Mouse (Mus musculus): Measurements from ENCODE around the gene Car4.

Car4 gene

DNA sequence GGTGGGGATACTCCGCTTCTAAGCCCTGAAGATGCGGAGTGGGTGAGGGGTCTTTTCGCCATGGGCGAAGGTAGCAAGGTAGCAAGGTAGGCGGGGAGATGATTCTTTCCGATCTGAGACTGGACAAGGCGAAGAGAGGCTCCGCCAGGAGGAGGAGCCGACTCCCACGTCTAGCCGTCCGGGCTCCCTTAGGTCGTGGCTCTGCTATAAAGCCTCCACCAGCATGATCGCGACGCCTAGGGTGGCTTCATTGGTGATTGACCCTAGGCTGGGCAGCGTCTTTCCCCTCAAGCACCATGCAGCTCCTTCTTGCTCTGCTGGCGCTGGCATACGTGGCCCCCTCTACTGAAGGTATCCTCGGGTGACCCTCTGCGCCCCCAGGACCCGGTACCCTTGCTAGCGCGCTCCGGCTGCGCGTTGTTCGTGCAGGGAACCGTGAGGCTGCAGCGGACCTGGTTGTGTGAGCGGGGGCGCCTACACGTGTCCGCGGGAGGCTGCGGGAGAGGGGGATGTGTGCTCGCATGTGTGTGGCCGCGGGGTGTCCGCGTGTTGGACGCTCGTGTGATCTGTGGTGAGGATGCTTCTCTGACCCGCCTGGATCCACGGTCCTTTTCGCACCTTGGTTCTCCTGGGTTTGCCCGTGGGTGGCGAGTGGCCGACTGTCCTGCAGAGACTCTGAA is at the start of gene Car4:
Car4 (plus strand) TSS at position 196 of the 680 bp plus-strand sequence.
- DNase-seq (ENCODE audit: low read depth, low spot score), result no peak

- no peak for DNase-seq (ENCODE audit: low read depth, low spot score)
These were observed 49.1 kb upstream of the Car4 start for GRCm38 (mm10) chr11:84908480-84908879.

GRCm38 (mm10) chr11:84910411-84910810 is 47.2 kb upstream of the Car4 start:
- no peak for DNase-seq (ENCODE audit: low read depth, low spot score)

DNA sequence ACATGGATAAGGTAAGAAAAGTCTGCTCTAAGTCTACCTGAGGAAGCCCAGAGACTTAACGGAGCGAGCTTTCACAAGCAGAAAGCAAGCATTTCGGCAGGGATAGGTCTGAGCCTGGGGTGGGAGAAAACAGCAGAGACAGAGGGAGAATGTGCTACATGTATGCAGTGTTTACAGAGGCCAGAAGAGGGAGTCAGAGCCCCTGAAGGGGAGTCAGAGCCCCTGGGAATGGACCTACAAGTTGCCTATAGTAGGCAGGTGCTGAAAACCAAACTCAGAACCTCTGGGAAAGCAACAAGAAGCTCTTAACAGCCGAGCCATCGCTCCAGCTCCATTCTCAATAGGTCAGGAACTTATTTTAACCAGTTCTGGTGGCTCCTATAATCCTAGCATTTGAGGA is 42.9 kb upstream of the Car4 start:
- DNase-seq (ENCODE audit: low read depth, low spot score), result no peak

GRCm38 (mm10) chr11:84916053-84916702 is 41.4 kb upstream of the Car4 start, which contains the start of gene Znhit3:
Gene Znhit3 (minus strand): TSS chr11:84916366.
- peak; percentile 81 for DNase-seq (ENCODE audit: low read depth, low spot score)

GRCm38 (mm10) chr11:84916703-84917300 is 40.8 kb upstream of the Car4 start:
- no peak for DNase-seq (ENCODE audit: low read depth, low spot score)

GRCm38 (mm10) chr11:84918425-84918824 is 39.2 kb upstream of the Car4 start:
- DNase-seq (ENCODE audit: low read depth, low spot score), result peak; percentile 57

DNA sequence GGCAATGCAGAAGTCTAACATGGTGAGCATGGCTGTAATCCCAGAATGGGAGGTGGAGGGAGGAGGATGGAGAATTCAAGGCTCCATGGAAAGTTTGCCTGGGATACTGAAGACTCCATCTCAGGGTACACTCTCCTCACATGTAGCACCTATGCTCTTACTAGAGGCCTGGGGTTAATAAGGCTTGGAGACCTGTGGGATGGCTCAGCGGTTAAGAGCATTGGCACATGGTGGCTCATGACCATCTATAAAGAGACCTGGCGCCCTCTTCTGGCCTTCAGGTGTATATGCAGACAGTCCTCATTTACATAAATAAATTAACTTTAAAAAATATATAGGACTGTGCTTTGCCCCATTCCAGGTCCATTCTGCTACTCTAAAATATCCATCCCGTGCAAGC is 38.3 kb upstream of the Car4 start:
- no peak for DNase-seq (ENCODE audit: low read depth, low spot score)

DNA sequence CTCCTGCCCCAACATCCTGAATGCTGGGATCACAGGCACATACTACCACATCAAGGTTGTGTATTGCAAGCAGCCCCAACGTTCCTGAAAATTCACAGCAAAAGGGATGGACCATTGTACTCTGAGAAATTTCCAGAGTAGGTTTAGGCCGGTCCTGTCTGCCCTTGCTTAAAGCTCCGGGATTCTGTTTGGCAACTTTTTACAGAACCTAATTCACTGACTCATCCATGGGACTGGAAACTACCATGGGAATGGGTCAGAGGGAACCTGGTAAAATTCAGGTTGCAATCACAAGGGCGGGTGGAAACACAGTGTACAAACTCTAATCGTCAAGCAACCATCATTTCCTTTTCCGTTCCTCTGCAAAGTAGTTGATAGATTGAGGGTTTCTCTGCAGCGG is 37.6 kb upstream of the Car4 start:
- DNase-seq (ENCODE audit: low read depth, low spot score), result no peak

GRCm38 (mm10) chr11:84920981-84921380 is 36.6 kb upstream of the Car4 start:
- no peak for DNase-seq (ENCODE audit: low read depth, low spot score)

DNA sequence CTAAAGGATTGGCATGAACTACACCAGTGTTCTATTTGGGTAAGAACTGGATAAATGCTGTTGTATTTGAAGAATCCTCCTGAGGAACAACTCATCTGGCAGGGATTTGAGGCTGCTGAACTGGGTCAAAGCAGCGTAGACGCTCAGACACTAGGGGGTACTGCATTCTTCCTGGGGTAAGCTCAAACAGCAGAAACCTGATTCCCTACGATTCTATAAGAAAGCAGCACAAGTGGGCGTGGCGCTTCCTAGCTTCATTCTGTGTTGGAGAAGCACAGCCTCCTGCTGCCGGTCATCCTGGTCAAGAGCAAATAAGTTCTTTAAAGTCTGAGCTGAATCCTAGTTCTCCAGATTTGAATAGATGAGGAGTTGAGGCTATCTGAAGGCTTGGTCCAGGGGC is 25.3 kb upstream of the Car4 start:
- no peak for DNase-seq (ENCODE audit: low read depth, low spot score)

- DNase-seq (ENCODE audit: low read depth, low spot score), result no peak
These were observed 18.0 kb upstream of the Car4 start for GRCm38 (mm10) chr11:84939508-84940053.

GRCm38 (mm10) chr11:84940140-84940539 is 17.4 kb upstream of the Car4 start:
- DNase-seq (ENCODE audit: low read depth, low spot score), result no peak

- DNase-seq (ENCODE audit: low read depth, low spot score), result no peak
These were observed 13.6 kb upstream of the Car4 start for GRCm38 (mm10) chr11:84943948-84944347.

DNA sequence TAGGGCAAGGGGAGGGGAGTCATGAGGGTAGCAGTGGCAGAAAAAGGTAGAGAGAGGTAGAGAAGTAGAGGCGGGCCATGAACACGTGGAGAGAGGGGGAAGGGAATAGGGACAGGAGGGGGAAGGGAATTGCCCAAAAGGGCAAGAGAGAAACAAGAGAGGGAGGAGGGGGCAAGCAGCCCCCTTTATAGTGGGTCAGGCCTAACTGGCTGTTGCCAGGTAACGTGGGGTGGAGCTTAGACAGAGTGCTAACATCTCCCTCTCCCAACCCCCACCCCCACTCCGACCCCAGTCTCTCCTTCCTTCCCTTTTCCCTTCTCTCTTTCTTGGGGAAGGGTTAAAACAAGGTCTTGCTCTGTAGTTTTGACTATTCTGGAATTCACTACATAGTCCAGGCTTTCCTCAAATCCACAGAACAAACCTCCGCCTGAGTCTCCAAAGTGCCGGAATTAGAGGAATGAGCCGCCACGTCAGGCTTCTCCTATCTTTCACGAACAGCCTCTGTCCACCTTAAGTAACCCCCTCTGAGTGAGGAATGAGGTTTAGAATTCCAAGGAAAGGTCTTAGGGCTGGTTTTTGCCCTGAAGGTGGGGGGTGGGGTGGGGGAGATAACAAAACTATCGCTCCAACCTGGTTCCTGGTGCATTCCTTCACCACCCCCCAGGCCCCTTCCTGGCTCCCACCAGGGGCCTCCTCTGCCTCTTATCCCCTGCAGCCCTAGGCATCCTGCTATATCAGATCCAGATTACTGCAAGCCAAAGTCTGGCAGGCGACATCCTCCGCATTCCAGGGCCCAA is 12.7 kb upstream of the Car4 start:
- no peak for DNase-seq (ENCODE audit: low read depth, low spot score)

GRCm38 (mm10) chr11:84945841-84946240 is 11.7 kb upstream of the Car4 start:
- no peak for DNase-seq (ENCODE audit: low read depth, low spot score)

- DNase-seq (ENCODE audit: low read depth, low spot score), result no peak
These were observed 10.4 kb upstream of the Car4 start for GRCm38 (mm10) chr11:84947206-84947605.

DNA sequence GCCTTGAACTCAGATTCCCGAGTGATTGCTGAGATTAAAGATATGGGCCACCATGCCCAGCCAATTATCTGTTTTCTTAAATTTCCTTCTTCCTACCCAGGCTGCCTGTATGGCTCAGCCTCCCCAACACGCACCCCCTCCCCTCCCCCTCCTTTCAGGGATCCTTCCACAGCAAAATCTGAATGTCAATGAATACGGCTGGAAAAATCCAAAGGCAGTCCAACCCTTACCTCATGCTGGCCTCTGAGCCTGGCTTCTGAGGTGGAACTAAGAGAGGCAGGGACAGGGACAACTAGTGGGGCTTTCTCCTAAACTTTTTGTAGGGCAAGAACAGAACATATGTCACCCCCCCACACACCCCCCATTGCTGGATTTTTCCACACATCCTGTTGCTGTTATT is 9.5 kb upstream of the Car4 start:
- no peak for DNase-seq (ENCODE audit: low read depth, low spot score)

DNA sequence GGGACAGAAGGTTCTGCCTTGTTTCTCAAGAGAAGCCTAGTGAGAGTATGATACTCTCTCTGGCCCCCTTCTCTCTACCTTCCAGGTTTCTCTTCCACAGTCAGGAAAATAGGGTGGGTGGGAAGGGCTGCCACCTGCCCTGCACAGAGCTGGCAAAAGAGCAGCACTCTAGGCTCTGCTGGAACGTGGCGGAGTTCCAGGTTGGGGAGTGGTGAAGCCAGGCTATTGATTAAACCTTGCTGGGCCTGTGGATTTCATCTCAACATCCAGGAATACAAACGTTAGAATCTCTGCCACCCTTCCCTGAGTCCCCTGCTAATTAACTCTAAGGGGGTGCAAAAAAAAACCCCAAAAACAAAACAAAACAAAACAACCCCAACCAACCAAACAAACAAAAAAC is 9.1 kb upstream of the Car4 start:
- DNase-seq (ENCODE audit: low read depth, low spot score), result no peak

DNA sequence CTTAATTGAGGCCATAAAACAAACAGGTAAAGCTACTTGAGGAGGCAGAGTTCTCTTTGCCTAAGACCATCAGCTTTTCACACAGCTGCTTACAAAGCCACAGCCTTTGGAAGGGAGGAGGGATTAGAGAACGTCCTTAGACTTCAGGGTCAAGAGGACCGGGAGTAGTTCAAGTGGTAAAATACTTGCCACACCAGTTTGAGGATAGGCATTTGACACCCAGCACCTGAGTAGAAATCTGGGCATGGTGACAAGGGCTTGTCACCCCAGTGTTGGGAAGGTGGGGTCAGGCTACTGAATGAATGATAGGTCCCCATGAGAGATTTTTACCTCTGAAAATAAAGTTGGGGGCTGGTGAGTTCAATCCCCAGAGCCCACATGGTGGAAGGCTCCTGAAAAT is 5.0 kb upstream of the Car4 start:
- no peak for DNase-seq (ENCODE audit: low read depth, low spot score)

GRCm38 (mm10) chr11:84956400-84956799 is 1.2 kb upstream of the Car4 start:
- DNase-seq (ENCODE audit: low read depth, low spot score), result no peak

DNA sequence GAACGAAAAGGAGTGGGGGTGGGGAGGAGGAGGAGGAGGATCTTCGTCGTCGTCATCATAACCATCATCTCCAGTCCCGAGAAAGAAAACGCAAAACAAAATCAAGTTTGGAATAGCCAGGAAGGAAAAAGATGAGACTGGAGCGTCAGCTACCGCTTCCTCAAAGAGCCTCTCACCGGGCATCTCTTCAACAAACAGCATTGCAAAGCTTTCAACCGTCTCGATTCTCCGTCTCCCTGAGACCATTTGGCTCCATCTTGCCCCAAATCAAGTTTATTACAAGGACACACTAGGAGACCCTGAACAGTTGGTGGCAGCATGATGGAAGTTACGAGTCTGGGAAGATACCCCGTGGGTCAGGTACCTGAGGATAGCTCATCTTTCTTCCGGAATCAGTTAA is 415 bp upstream of the Car4 start:
- no peak for DNase-seq (ENCODE audit: low read depth, low spot score)
